Mouse (Mus musculus) CH12.LX (cell line): ENCODE data around the gene Cotl1. TPM values are rescaled to one million over a fixed set of nuclear protein-coding genes. Genes with fewer than 3 reads are reported as not detected.

Experiments
- DNase-seq: peaks from one replicate; pipeline ENCODE4 v3.0.0-alpha.2; 2013; ENCODE audit errors: extremely low read depth
- H3K27ac ChIP-seq: 2 replicates; pipeline ENCODE4 v1.5.1; 2012; ENCODE audit warnings: low read depth, mild to moderate bottlenecking, control low read depth, moderate library complexity; ENCODE audit not compliant: insufficient read depth
- H3K27me3 ChIP-seq: replicated peaks from 2 replicates; pipeline ENCODE3; 2012; ENCODE audit warnings: inconsistent platforms
- H3K36me3 ChIP-seq, 2 experiments: replicated peaks in 1 of 2; 2 replicates each; pipeline versions ENCODE3 to v1.6.1; 2012; ENCODE audit warnings: inconsistent platforms in 1 of 2, low read length in 1 of 2, mild to moderate bottlenecking in 1 of 2, mixed read lengths in 1 of 2, moderate library complexity in 1 of 2; ENCODE audit not compliant: control insufficient read depth in 1 of 2, insufficient read depth in 1 of 2
- H3K4me1 ChIP-seq, 2 experiments: 2 replicates each; pipeline ENCODE4 v1.6.1; 2012; ENCODE audit warnings: inconsistent platforms in 1 of 2, moderate library complexity in 1 of 2; ENCODE audit not compliant: insufficient read depth in 2 of 2, control insufficient read depth in 1 of 2
- H3K4me2 ChIP-seq: 2 replicates; pipeline ENCODE4 v1.6.1; 2012; ENCODE audit warnings: low read depth, mild to moderate bottlenecking, control low read depth; ENCODE audit not compliant: poor library complexity, insufficient read depth, severe bottlenecking
- H3K4me3 ChIP-seq, 3 experiments: fragments of 150-350 bp in 1 of 3; sonication (generic) in 1 of 3; replicated peaks in 1 of 3; 2 replicates each; pipeline versions ENCODE3 to v1.5.1; 2011 to 2012; ENCODE audit warnings: low read depth in 2 of 3, low read length in 2 of 3, mild to moderate bottlenecking in 2 of 3, moderate library complexity in 2 of 3, control low read depth in 1 of 3, improper control_type of control experiment in 1 of 3, inconsistent platforms in 1 of 3, mixed read lengths in 1 of 3; ENCODE audit not compliant: poor library complexity in 1 of 3
- H3K79me2 ChIP-seq: replicated peaks from 2 replicates; pipeline ENCODE4 v1.6.1; 2012; ENCODE audit warnings: mild to moderate bottlenecking, moderate library complexity; ENCODE audit not compliant: control insufficient read depth, poor library complexity, insufficient read depth, severe bottlenecking; ENCODE audit errors: extremely low read depth
- H3K9ac ChIP-seq: 2 replicates; pipeline ENCODE4 v1.6.1; 2012; ENCODE audit warnings: low read depth, mild to moderate bottlenecking, control low read depth, moderate library complexity; ENCODE audit not compliant: insufficient read depth
- H3K9me3 ChIP-seq: replicated peaks from 2 replicates; pipeline ENCODE3; 2012; ENCODE audit warnings: low read length, inconsistent platforms, mixed read lengths
- CHD1 ChIP-seq: IDR thresholded peaks from 2 replicates; pipeline ENCODE4 v1.6.1; 2012; ENCODE audit warnings: low read depth, low read length, improper control_type of control experiment, inconsistent platforms
- E2F4 ChIP-seq: IDR thresholded peaks from 2 replicates; pipeline ENCODE4 v1.6.1; 2011; ENCODE audit warnings: low read depth, low read length, improper control_type of control experiment; ENCODE audit not compliant: insufficient replicate concordance
- EP300 ChIP-seq: IDR thresholded peaks from 2 replicates; pipeline ENCODE4 v1.6.1; 2011; ENCODE audit warnings: low read length, improper control_type of control experiment
- HCFC1 ChIP-seq: IDR thresholded peaks from 2 replicates; pipeline ENCODE4 v1.6.1; 2012; ENCODE audit warnings: low read depth, mild to moderate bottlenecking, inconsistent platforms, low read length, improper control_type of control experiment
- JUND ChIP-seq: conservative IDR thresholded peaks from 2 replicates; pipeline ENCODE4 v1.6.1; 2011; ENCODE audit warnings: low read depth, low read length, improper control_type of control experiment
- MAFK ChIP-seq: IDR thresholded peaks from 2 replicates; pipeline ENCODE4 v1.6.1; 2011; ENCODE audit warnings: low read length, improper control_type of control experiment; ENCODE audit not compliant: insufficient replicate concordance
- POLR2A ChIP-seq: IDR thresholded peaks from 2 replicates; pipeline ENCODE4 v1.6.1; 2011; ENCODE audit warnings: low read depth, mild to moderate bottlenecking, improper control_type of control experiment, low read length
- RAD21 ChIP-seq: IDR thresholded peaks from 2 replicates; pipeline ENCODE4 v1.6.1; 2011; ENCODE audit warnings: low read depth, mild to moderate bottlenecking, low read length, improper control_type of control experiment, moderate library complexity
- RCOR1 ChIP-seq: conservative IDR thresholded peaks from 2 replicates; pipeline ENCODE4 v1.6.1; 2012; ENCODE audit warnings: low read depth, mild to moderate bottlenecking, inconsistent platforms, low read length, improper control_type of control experiment
- SMC3 ChIP-seq: IDR thresholded peaks from 2 replicates; pipeline ENCODE4 v1.6.1; 2011; ENCODE audit warnings: low read depth, low read length, improper control_type of control experiment
- TBP ChIP-seq: conservative IDR thresholded peaks from 2 replicates; pipeline ENCODE4 v1.6.1; 2011; ENCODE audit warnings: low read depth, low read length, improper control_type of control experiment
- TCF12 ChIP-seq: IDR thresholded peaks from 2 replicates; pipeline ENCODE4 v1.6.1; 2014; ENCODE audit warnings: low read depth, mild to moderate bottlenecking, inconsistent platforms, low read length, improper control_type of control experiment
- USF2 ChIP-seq: conservative IDR thresholded peaks from 2 replicates; pipeline ENCODE4 v1.6.1; 2011; ENCODE audit warnings: low read depth, low read length, improper control_type of control experiment
- ZC3H11A ChIP-seq: IDR thresholded peaks from 2 replicates; pipeline ENCODE4 v1.6.1; 2012; ENCODE audit warnings: low read depth, mild to moderate bottlenecking, inconsistent platforms, low read length, improper control_type of control experiment
- dilution Hi-C: fragments of 300-500 bp; cut with MboI; formaldehyde crosslinking; loops from 2 replicates; pipeline ENCODE4 v1.14.3; 2020; ENCODE audit warnings: low sequenced_read_pairs; ENCODE audit not compliant: extremely low pct_unique_long_range_greater_than_20kb, extremely low pct_ligation_motif_present
- in situ Hi-C: fragments of 300-500 bp; cut with MboI; formaldehyde crosslinking; loops from 3 replicates; pipeline ENCODE4 v1.14.3; 2019; ENCODE audit warnings: low sequenced_read_pairs, low pct_ligation_motif_present, low pct_unique_long_range_greater_than_20kb, mixed read lengths
- polyA plus RNA-seq: library from polyadenylated mRNA; unstranded; fragments of >175 nt; gene quantifications from 2 replicates; pipeline ENCODE4 v1.2.1, GENCODE M21; 2012; ENCODE audit warnings: low read depth; ENCODE audit not compliant: insufficient read length
- total RNA-seq, 2 experiments: library from RNA; depleted of rRNA; stranded (reverse); fragments of 300-350 nt in 1 of 2; fragments of >200 nt in 1 of 2; gene quantifications; 2 replicates each; pipeline ENCODE4 v1.2.3; 2012 to 2014

The Cotl1 gene
- total and polyA plus RNA-seq, 3 experiments, result 59.6 to 375 (median 135) TPM

DNA sequence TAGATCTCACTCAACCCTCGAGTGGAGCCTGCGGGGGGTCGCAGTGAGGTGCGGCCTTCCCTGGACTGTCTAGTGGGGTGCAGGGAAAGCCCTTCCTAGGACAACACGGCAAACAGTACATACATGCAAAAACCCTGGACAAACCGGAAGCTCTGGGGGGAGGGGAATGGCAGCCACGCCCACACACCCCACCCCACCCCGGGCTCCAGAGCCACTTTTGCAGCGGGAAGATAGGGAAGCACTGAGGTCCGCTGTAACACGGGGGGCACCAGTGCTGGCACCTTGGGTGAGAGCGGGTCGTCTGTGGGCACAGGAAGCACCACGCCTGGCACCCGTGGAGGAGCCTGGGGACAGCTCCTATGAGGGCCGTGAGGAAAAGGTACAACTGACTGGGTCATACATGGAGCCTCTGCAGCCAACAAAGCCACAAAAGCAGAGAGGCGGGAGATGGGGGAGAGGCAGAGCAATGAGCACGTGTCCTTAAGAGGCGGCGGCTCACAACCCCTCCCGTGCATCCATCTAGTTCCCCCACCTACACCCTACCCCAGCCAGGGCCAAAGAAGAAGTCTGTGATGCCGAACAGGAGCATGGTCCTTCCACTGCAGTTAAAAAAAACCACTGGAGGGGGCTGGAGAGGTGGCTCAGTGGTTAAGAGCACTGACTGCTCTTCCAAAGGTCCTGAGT is 74.4 kb downstream of the Cotl1 start:
- no peaks in the 10 kb centered on the region for H3K9me3 ChIP-seq
- no peak overlapping the region for H3K27ac ChIP-seq
- no peak overlapping the region for H3K4me3 ChIP-seq
- H3K27me3 ChIP-seq, result no peaks in the 10 kb centered on the region
- H3K9ac ChIP-seq, result no peak overlapping the region
- dilution Hi-C loops, result no loop called here
- TF ChIP-seq HCFC1 (no peak), TCF12 (no peak), SMC3 (no peak), EP300 (no peak), POLR2A (no peak), USF2 (no peak), E2F4 (no peak), RCOR1 (no peak), TBP (no peak), RAD21 (no peak)
- H3K4me2 ChIP-seq, result no peak overlapping the region
- H3K4me1 ChIP-seq, result no peaks in the 10 kb centered on the region
- H3K36me3 ChIP-seq, result peaks cover 22 to 72% of the 10 kb centered on the region in 2 experiments
- in situ Hi-C loops, result no loop called here
- no peaks in the 10 kb centered on the region for H3K79me2 ChIP-seq
- no peak for DNase-seq

GRCm38 (mm10) chr8:119765311-119765710 is 75.0 kb downstream of the Cotl1 start:
- Histone ChIP-seq H3K27ac (no peak overlapping the region), H3K79me2 (no peaks in the 10 kb centered on the region), H3K9me3 (no peaks in the 10 kb centered on the region), H3K4me3 (no peak overlapping the region), H3K9ac (no peak overlapping the region), H3K4me2 (no peak overlapping the region), H3K27me3 (no peaks in the 10 kb centered on the region), H3K36me3 (peaks cover 22 to 75% of the 10 kb centered on the region in 2 experiments), H3K4me1 (no peaks in the 10 kb centered on the region)
- in situ Hi-C loops, result no loop called here
- dilution Hi-C loops, result no loop called here
- no peak for DNase-seq
- TF ChIP-seq JUND, result no peak
- no peak for TF ChIP-seq MAFK
- TF ChIP-seq EP300, result no peak
- TF ChIP-seq TBP, result no peak
- no peak for TF ChIP-seq USF2
- no peak for TF ChIP-seq SMC3
- no peak for TF ChIP-seq CHD1
- TF ChIP-seq RAD21, result no peak
- no peak for TF ChIP-seq ZC3H11A
